Mouse (Mus musculus) ES-E14 (cell line): ENCODE data around the gene Mybph.

ENCODE experiments used
- HCFC1 ChIP-seq: IDR thresholded peaks from 2 replicates; pipeline ENCODE4 v1.6.1; 2012; ENCODE audit warnings: low read length, inconsistent platforms, borderline replicate concordance; ENCODE audit not compliant: insufficient read depth
- MAFK ChIP-seq: IDR thresholded peaks from 2 replicates; pipeline ENCODE4 v1.6.1; 2014; ENCODE audit warnings: mild to moderate bottlenecking, low read depth, low read length, inconsistent platforms; ENCODE audit not compliant: insufficient read depth
- ZC3H11A ChIP-seq: IDR thresholded peaks from 2 replicates; pipeline ENCODE4 v1.6.1; 2012; ENCODE audit warnings: low read depth, mild to moderate bottlenecking, inconsistent platforms, low read length, borderline replicate concordance
- ZNF384 ChIP-seq: IDR thresholded peaks from 2 replicates; pipeline ENCODE4 v1.6.1; 2012; ENCODE audit warnings: low read depth, low read length, inconsistent platforms

- TF ChIP-seq MAFK (no peak), ZNF384 (no peak), HCFC1 (no peak), ZC3H11A (no peak)
Measured at GRCm38 (mm10) chr1:134206085-134206484, 12.8 kb downstream of the Mybph start.
